Mouse (Mus musculus) naive thymus-derived CD4-positive, alpha-beta T cell, adult 2 months (primary cell): ENCODE results near the gene Ing4.
"Not testable (repeated sequence)": the region's sequence is repeated elsewhere in the genome, so short reads cannot be mapped to it uniquely, and the experiment has no call there.

Source experiments
- DNase-seq: peaks from one replicate; pipeline ENCODE4 v3.0.0-alpha.2; 2011; ENCODE audit warnings: low read depth

Ing4 gene

GRCm38 (mm10) chr6:125041047-125041446 is 1.5 kb downstream of the Ing4 start:
- no peak for DNase-seq

- no peak for DNase-seq
These were observed 2.5 kb downstream of the Ing4 start for GRCm38 (mm10) chr6:125042081-125042480.

- DNase-seq: peak; percentile 86
These were observed 7.1 kb downstream of the Ing4 start for GRCm38 (mm10) chr6:125046691-125047090.

GRCm38 (mm10) chr6:125049678-125050077 is 10.1 kb downstream of the Ing4 start, which contains the start of gene Acrbp:
Acrbp (plus strand) TSS chr6:125049689.
- DNase-seq: no peak

- DNase-seq: peak; percentile 56
These were observed 11.7 kb downstream of the Ing4 start for GRCm38 (mm10) chr6:125051237-125051636.

GRCm38 (mm10) chr6:125061493-125061892 is 21.9 kb downstream of the Ing4 start:
- no peak for DNase-seq

GRCm38 (mm10) chr6:125062511-125062910 is 23.0 kb downstream of the Ing4 start:
- no peak for DNase-seq

- DNase-seq: no peak
These were observed 24.3 kb downstream of the Ing4 start for GRCm38 (mm10) chr6:125063906-125064305.

- not testable (repeated sequence) for DNase-seq
These were observed 25.7 kb downstream of the Ing4 start for GRCm38 (mm10) chr6:125065223-125065622.

GRCm38 (mm10) chr6:125067571-125067995 is 28.0 kb downstream of the Ing4 start, which contains the start of gene Lpar5:
Lpar5 (plus strand) TSS chr6:125067920.
- peak; percentile 53 for DNase-seq

- DNase-seq: peak; percentile 79
These were observed 31.8 kb downstream of the Ing4 start for GRCm38 (mm10) chr6:125071170-125071895.

- DNase-seq: no peak
These were observed 32.3 kb downstream of the Ing4 start for GRCm38 (mm10) chr6:125071896-125072279.

- DNase-seq: peak; percentile 70
These were observed 34.3 kb downstream of the Ing4 start for GRCm38 (mm10) chr6:125073825-125074224.

GRCm38 (mm10) chr6:125081394-125081793 is 41.8 kb downstream of the Ing4 start:
- no peak for DNase-seq

GRCm38 (mm10) chr6:125081797-125082560 is 42.4 kb downstream of the Ing4 start:
- no peak for DNase-seq

- DNase-seq: no peak
These were observed 43.3 kb downstream of the Ing4 start for GRCm38 (mm10) chr6:125082801-125083386.

GRCm38 (mm10) chr6:125084424-125084823 is 44.9 kb downstream of the Ing4 start:
- peak; percentile 85 for DNase-seq

- DNase-seq: no peak
These were observed 48.4 kb downstream of the Ing4 start for GRCm38 (mm10) chr6:125087937-125088336.

GRCm38 (mm10) chr6:125088561-125089321 is 49.2 kb downstream of the Ing4 start:
- no peak for DNase-seq

GRCm38 (mm10) chr6:125089521-125090321 is 50.2 kb downstream of the Ing4 start:
- peak; percentile 39 for DNase-seq
